Mouse (Mus musculus) limb, embryonic 11.5 days (tissue): ENCODE results near the gene Dtx2. TPM values are rescaled to one million over a fixed set of nuclear protein-coding genes. Genes with fewer than 3 reads are reported as not detected.
A peak's percentile ranks its signal among the peaks of the same experiment; 100 is the strongest.

ENCODE experiments used
- ATAC-seq: fragments of 200-750 bp; cut with Nextera tagmentation; 2 replicates; pipeline ENCODE4 v1.8.0; 2017; ENCODE audit warnings: low read depth; ENCODE audit not compliant: insufficient number of reproducible peaks, low FRiP score, low TSS enrichment
- DNase-seq: peaks from one replicate; pipeline ENCODE4 v3.0.0-alpha.2; 2015; ENCODE audit warnings: low spot score
- H3K27ac ChIP-seq: fragments of 300-500 bp; sonication (generic); replicated peaks from 2 replicates; pipeline ENCODE4 v1.5.1; 2014; ENCODE audit warnings: low read depth, mild to moderate bottlenecking, low read length
- H3K27me3 ChIP-seq: fragments of 300-500 bp; sonication (generic); 2 replicates; pipeline ENCODE4 v1.6.1; 2014; ENCODE audit warnings: mild to moderate bottlenecking, low read length, mixed read lengths; ENCODE audit not compliant: control insufficient read depth, insufficient read depth
- H3K36me3 ChIP-seq: fragments of 300-500 bp; sonication (generic); 2 replicates; pipeline ENCODE4 v1.6.1; 2014; ENCODE audit warnings: mild to moderate bottlenecking, low read length, moderate library complexity, mixed read lengths; ENCODE audit not compliant: control insufficient read depth, insufficient read depth
- H3K4me1 ChIP-seq: fragments of 300-500 bp; sonication (generic); 2 replicates; pipeline ENCODE4 v1.6.1; 2014; ENCODE audit warnings: low read length, mixed read lengths; ENCODE audit not compliant: control insufficient read depth, insufficient read depth
- H3K4me2 ChIP-seq: fragments of 300-500 bp; sonication (generic); 2 replicates; pipeline ENCODE4 v1.6.1; 2014; ENCODE audit warnings: low read depth, mild to moderate bottlenecking, moderate library complexity; ENCODE audit not compliant: severe bottlenecking
- H3K4me3 ChIP-seq: fragments of 300-500 bp; sonication (generic); 2 replicates; pipeline ENCODE4 v1.5.1; 2014; ENCODE audit warnings: low read depth, low read length
- H3K9ac ChIP-seq: fragments of 300-500 bp; sonication (generic); 2 replicates; pipeline ENCODE4 v1.6.1; 2014; ENCODE audit warnings: mild to moderate bottlenecking, low read length
- H3K9me3 ChIP-seq: fragments of 300-500 bp; sonication (generic); 2 replicates; pipeline ENCODE4 v1.6.1; 2016; ENCODE audit warnings: low read length; ENCODE audit not compliant: control insufficient read depth
- WGBS: fragments of 180-500 bp; shearing (Covaris S2); extraction: QIAGEN DNeasy Blood & Tissue Kit; methylation state at CpG from one replicate; pipeline ENCODE4 v1.1.7; 2014; 5-methylcytosine and 5-hydroxymethylcytosine counted together
- polyA plus RNA-seq: library from polyadenylated mRNA; unstranded; fragments of >200 nt; fragmentation: Nextera tagmentation; extraction: Ambion mirVana; gene quantifications from 2 replicates; pipeline ENCODE4 v1.2.1, GENCODE M21; 2014

Dtx2 gene
- polyA plus RNA-seq, 1 experiment from 2014 or later = 32.3 TPM

DNA sequence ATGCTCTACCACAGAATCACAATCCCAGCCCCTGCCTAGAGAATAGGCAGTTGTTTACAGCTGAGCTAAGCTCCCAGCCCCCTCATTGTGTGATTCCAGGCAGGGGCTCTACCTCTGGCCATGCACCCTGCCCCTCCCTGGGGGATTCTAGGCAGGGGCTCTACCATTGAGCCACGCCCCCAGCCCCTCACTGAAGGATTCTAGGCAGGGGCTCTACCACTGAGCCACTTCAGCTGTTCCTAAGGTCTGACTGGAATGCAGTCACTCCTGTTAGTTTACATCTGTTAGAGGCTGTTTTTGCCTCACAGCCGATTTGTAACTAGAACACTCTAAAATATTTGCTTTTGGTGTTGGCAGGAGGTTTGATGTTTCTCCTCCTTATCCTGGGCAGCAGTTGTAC lies 7.7 kb downstream of the Dtx2 start:
- Histone ChIP-seq H3K36me3 (peaks cover 5% of the 10 kb centered on the region; the same call in 1 of the 2 replicates), H3K9ac (no peak overlapping the region), H3K4me1 (peaks cover 3% of the 10 kb centered on the region; the same call in 1 of the 2 replicates), H3K9me3 (no peaks in the 10 kb centered on the region), H3K4me3 (no peak overlapping the region), H3K27ac (0 out of 2 replicates have a peak overlapping the region, but pooled peaks have one; percentile 43), H3K4me2 (no peak overlapping the region), H3K27me3 (no peaks in the 10 kb centered on the region)
- 71% methylated on average over 2 of the region's 2 CpGs for WGBS
- ATAC-seq = no peak
- DNase-seq = no peak

DNA sequence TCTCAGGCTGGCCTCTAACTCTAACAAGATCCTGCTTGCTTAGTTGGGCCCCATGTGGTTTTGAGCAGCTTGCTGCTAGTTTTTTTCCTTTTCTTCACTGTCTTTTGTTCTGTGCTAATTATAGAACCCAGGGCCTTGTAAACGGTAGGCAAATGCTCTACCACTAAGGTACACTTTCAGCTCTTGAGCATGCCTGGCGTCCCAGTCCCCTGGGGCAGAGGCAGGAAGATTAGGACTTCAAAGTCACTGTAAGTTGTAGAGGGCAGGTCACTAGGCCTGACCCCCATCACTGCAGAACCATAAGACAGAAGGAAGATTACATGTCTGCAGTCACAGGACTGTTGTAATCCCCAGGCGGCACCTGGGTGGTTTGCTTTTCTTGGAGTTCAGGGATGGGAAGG lies 8.2 kb downstream of the Dtx2 start:
- DNase-seq (peak; percentile 24), ATAC-seq (no peak)
- Histone ChIP-seq H3K27ac (0 out of 2 replicates have a peak overlapping the region, but pooled peaks have one; percentile 43), H3K9me3 (no peaks in the 10 kb centered on the region), H3K4me2 (no peak overlapping the region), H3K36me3 (peaks cover 5% of the 10 kb centered on the region; the same call in 1 of the 2 replicates), H3K4me1 (peaks cover 3% of the 10 kb centered on the region; the same call in 1 of the 2 replicates), H3K4me3 (no peak overlapping the region), H3K27me3 (no peaks in the 10 kb centered on the region), H3K9ac (no peak overlapping the region)
- 18% methylated on average over 3 of the region's 3 CpGs for WGBS

DNA sequence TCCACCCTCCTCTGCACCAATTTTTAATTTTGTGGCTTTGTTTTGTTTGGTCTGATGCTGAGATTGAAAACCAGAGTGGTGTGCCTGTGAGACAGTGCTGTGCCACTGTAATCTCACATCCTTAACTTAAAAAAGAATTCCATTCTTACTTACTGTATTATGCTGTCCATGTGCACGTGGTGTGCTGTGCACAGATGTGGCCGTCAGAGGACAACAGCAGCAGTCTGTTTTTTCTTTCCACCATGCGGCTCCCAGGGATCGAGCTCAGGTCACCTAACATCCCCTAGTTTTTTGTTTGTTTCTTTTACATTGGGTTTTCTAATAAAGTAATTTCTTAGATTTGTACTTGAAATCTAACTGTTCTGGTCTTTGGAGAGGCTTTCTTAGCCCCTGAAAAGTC lies 9.9 kb downstream of the Dtx2 start:
- Histone ChIP-seq H3K36me3 (no peaks in the 10 kb centered on the region; the same call in 1 of the 2 replicates), H3K27ac (no peak overlapping the region), H3K9me3 (no peaks in the 10 kb centered on the region), H3K27me3 (no peaks in the 10 kb centered on the region), H3K9ac (no peak overlapping the region), H3K4me1 (peaks cover 3% of the 10 kb centered on the region; the same call in 1 of the 2 replicates), H3K4me3 (no peak overlapping the region), H3K4me2 (no peak overlapping the region)
- no peak for ATAC-seq
- WGBS = 83% methylated on average over 4 of the region's 4 CpGs
- DNase-seq = no peak

DNA sequence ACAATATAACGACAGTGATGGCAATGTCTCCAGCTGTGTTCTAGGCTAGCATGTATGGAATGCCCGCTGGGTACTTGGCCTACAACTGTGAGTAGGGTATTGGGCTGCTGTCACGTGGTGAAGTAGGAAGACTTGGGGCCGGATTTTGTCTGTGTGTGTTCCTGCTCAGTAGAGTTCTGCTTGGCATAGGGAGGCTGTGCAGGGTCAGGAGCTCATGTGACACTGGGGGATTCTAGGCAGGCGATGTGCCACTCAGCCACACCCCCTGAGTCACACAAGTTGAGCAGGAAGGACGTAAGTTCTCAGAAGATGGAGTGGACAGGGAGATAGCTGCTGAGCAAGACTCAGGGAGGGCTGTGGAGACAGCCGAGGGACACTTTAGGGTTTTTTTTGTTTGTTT lies 13.1 kb downstream of the Dtx2 start:
- Histone ChIP-seq H3K27me3 (no peaks in the 10 kb centered on the region), H3K4me3 (no peak overlapping the region)

DNA sequence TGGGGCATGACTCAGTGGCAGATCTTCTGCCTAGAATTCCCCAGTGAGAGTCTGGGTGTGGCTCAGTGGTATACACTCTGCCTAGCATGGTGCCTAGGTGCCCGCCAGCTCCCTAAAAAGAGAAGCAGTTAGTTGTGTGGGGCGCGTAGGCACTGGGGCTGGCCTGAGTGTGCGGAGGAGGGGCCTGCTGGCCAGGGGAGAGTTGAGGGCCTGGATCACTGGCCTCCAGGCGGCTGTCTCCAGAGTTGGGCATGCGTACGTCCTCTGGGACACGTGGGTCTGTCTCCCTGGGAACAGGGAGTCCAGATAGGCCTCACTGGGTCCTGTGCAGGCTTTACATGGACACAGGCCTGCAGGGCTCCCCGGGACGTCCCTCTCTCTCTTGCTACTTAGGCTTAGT lies 20.3 kb downstream of the Dtx2 start:
- Histone ChIP-seq H3K4me3 (no peak overlapping the region), H3K9me3 (no peaks in the 10 kb centered on the region), H3K27ac (no peak overlapping the region), H3K4me2 (no peak overlapping the region), H3K27me3 (no peaks in the 10 kb centered on the region), H3K4me1 (no peaks in the 10 kb centered on the region), H3K9ac (no peak overlapping the region), H3K36me3 (peaks cover 8% of the 10 kb centered on the region; the same call in 1 of the 2 replicates)
- WGBS = 84% methylated on average over 10 of the region's 10 CpGs
- ATAC-seq (no peak), DNase-seq (no peak)

More for the DNA sequence above, 13.1 kb downstream of the Dtx2 start:
- ATAC-seq (no peak), DNase-seq (no peak)
- Histone ChIP-seq H3K9me3 (no peaks in the 10 kb centered on the region), H3K4me1 (0 out of 2 replicates have a peak, but pooled peaks cover 3% of the 10 kb centered on the region), H3K27ac (no peak overlapping the region), H3K9ac (no peak overlapping the region), H3K4me2 (no peak overlapping the region), H3K36me3 (peaks cover 3% of the 10 kb centered on the region; the same call in 1 of the 2 replicates)
- 81% methylated on average over 7 of the region's 7 CpGs for WGBS

DNA sequence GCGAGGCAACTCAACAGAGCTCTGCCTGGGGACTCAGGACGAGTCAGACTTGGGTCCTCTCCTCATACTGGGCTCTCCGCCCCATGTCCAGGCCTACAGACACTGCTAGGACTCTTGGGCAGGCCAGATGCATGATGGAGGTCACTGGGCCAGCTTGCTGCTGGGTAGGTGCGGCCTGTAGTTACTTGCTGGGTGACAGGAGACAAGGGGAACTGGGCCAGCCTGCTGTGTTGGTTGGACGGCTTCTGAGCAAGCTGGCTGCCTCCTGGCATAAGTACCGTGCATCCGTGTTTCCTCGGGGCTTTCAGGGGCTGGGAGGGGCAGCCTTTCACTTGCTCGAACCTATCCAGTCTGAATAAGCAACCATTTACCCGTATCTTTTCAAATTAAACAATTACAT lies 21.0 kb downstream of the Dtx2 start:
- Histone ChIP-seq H3K36me3 (peaks cover 8% of the 10 kb centered on the region; the same call in 1 of the 2 replicates), H3K4me3 (no peak overlapping the region), H3K4me1 (no peaks in the 10 kb centered on the region), H3K9me3 (no peaks in the 10 kb centered on the region), H3K27me3 (no peaks in the 10 kb centered on the region), H3K4me2 (no peak overlapping the region), H3K27ac (no peak overlapping the region), H3K9ac (no peak overlapping the region)
- 86% methylated on average over 10 of the region's 10 CpGs for whole genome bisulfite sequencing
- no peak for DNase-seq
- ATAC-seq = no peak

DNA sequence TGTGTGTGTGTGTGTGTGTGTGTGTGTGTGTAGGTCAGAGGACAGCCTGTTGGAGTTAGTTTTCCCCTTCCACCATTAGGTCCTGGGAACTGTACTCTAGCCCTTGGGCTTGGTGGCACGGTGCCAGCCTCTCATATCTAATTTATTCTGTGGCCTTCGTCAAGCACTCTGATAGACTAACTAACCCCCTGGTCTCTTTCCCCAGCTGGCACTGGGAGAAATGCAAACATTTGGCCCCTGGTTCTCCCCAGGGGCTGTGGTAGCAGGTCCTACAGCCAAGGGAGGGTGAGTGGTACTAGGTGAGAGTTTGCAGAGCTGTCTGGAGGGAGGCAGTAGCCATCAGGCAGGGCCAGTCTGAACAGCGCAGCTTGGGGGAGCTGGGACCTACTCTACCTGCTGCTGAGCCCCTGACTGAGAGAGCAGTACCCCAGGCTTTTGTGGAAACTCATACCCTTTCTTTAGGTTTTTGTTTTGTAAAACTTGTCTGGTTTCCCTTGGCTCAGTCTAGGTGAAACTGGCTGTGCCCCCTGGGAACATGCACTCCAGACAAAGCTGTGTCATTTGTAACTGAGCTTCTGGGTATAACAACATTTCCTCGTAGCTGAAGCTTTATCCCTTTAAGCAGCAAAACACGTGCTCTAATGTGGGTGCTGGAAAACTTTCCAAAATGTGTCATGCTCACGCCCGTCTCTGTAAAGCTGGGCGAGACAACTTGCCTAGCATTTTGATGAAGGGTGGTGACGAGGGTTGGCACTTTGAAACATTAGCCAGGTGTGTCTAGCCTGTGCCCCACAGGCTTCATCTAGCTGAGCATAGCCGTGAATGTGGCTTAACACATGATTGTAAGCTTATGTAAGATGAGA lies 21.6 kb downstream of the Dtx2 start:
- H3K9ac ChIP-seq = no peak overlapping the region
- ATAC-seq = no peak
- no peaks in the 10 kb centered on the region for H3K9me3 ChIP-seq
- no peak overlapping the region for H3K4me2 ChIP-seq
- peaks cover 8% of the 10 kb centered on the region; the same call in 1 of the 2 replicates for H3K36me3 ChIP-seq
- 85% methylated on average over 10 of the region's 10 CpGs for WGBS
- no peak overlapping the region for H3K4me3 ChIP-seq
- H3K4me1 ChIP-seq = no peaks in the 10 kb centered on the region
- no peak overlapping the region for H3K27ac ChIP-seq
- H3K27me3 ChIP-seq = no peaks in the 10 kb centered on the region
- no peak for DNase-seq

DNA sequence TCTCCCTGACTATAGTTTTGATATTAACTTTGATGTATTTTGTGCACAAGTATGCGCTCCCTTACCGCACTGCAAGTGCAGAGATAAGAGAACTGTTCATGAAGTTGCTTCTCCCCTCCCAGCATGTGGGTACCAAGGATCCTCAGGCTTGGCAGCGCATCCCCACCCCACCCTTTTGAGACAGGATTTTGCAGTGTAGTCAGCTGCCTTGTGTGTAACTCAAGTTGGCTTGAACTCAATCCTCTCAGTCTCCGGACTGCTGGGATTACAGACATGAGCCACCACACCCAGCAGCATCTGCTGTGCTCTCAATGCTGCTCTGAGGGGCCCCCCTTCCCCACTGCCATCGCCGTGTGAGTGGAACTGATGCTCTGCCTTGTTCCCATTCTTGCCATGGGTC lies 22.7 kb downstream of the Dtx2 start:
- H3K9ac ChIP-seq = no peak overlapping the region
- H3K9me3 ChIP-seq = no peaks in the 10 kb centered on the region
- H3K4me2 ChIP-seq = no peak overlapping the region
- H3K27me3 ChIP-seq = no peaks in the 10 kb centered on the region
- H3K36me3 ChIP-seq = peaks cover 8% of the 10 kb centered on the region; the same call in 1 of the 2 replicates
- H3K4me3 ChIP-seq = no peak overlapping the region
- DNase-seq = no peak
- H3K4me1 ChIP-seq = no peaks in the 10 kb centered on the region
- WGBS = 89% methylated on average over 6 of the region's 6 CpGs
- H3K27ac ChIP-seq = no peak overlapping the region
- no peak for ATAC-seq
